ENCODE assay signal across 35 mouse cellular contexts in genomic region chr3:15157842-15158241, GRCm38 (mm10).
"Had no signal": no experiment of that assay in that cellular context is flagged by ENCODE, and none has a peak within 500 bp of the region (broad histone marks: within the 10 kb centered on the region; RNA-seq: fewer than 3 reads in every experiment).

No protein-coding gene starts in this region.

- ATAC-seq: hindbrain, embryonic 16.5 days; hindbrain, postnatal 0 days; inflammation-experienced regulatory T-cells, adult 6 months; intestine, embryonic 15.5 days had no signal

- DNase-seq: heart, adult 18-20 months; heart, adult 2 months; heart, postnatal 10 days; heart, postnatal 14 days; heart, postnatal 36 days; heart, postnatal 4 days; kidney, adult 11 months; kidney, adult 18-20 months; kidney, adult 2 months; kidney, adult 8-10 months; kidney, adult 9 months; kidney, postnatal 10 days; kidney, postnatal 14 days; kidney, postnatal 25 days; kidney, postnatal 36 days; kidney, postnatal 4 days; layer of hippocampus, adult 9-11 months; layer of hippocampus, postnatal 36 days had no signal

- H3K4me3 ChIP-seq: heart, adult 2 months; heart, embryonic 10.5 days; heart, embryonic 12.5 days; heart, embryonic 13.5 days; heart, embryonic 15.5 days; hindbrain, embryonic 10.5 days; hindbrain, embryonic 12.5 days; hindbrain, embryonic 13.5 days; hindbrain, embryonic 15.5 days; intestine, embryonic 15.5 days; kidney, embryonic 15.5 days; layer of hippocampus, adult 2 months had no signal

- H3K4me1 ChIP-seq: heart, embryonic 15.5 days; hindbrain, embryonic 10.5 days; hindbrain, embryonic 12.5 days; hindbrain, embryonic 13.5 days; hindbrain, embryonic 15.5 days; intestine, embryonic 15.5 days; kidney, embryonic 15.5 days had no signal

- H3K4me2 ChIP-seq: heart, embryonic 11.5 days; heart, embryonic 12.5 days; heart, embryonic 13.5 days; heart, embryonic 15.5 days; hindbrain, embryonic 12.5 days; hindbrain, embryonic 13.5 days; hindbrain, embryonic 14.5 days; hindbrain, embryonic 15.5 days; intestine, embryonic 15.5 days; kidney, embryonic 15.5 days had no signal

- H3K9me3 ChIP-seq: heart, embryonic 10.5 days; heart, embryonic 12.5 days; heart, embryonic 13.5 days; heart, embryonic 15.5 days; hindbrain, embryonic 10.5 days; hindbrain, embryonic 12.5 days; hindbrain, embryonic 13.5 days; hindbrain, embryonic 15.5 days; intestine, embryonic 15.5 days; kidney, embryonic 15.5 days had no signal

- H3K9ac ChIP-seq: heart, embryonic 12.5 days; heart, embryonic 13.5 days; heart, embryonic 15.5 days; hindbrain, embryonic 12.5 days; hindbrain, embryonic 13.5 days; hindbrain, embryonic 14.5 days; hindbrain, embryonic 15.5 days; intestine, embryonic 15.5 days; kidney, embryonic 15.5 days had no signal

- H3K27me3 ChIP-seq: heart, embryonic 12.5 days; heart, embryonic 13.5 days; heart, embryonic 15.5 days; hindbrain, embryonic 12.5 days; hindbrain, embryonic 13.5 days; hindbrain, embryonic 15.5 days; intestine, embryonic 15.5 days; kidney, embryonic 15.5 days had no signal

- H3K27ac ChIP-seq: heart, adult 2 months; heart, embryonic 10.5 days; heart, embryonic 13.5 days; heart, embryonic 15.5 days; hindbrain, embryonic 10.5 days; hindbrain, embryonic 12.5 days; hindbrain, embryonic 13.5 days; hindbrain, embryonic 14.5 days; hindbrain, embryonic 15.5 days; hindbrain, postnatal 0 days; intestine, embryonic 15.5 days; kidney, embryonic 15.5 days; kidney, postnatal 0 days; layer of hippocampus, adult 2 months had no signal

- H3K36me3 ChIP-seq: heart, embryonic 10.5 days; heart, embryonic 12.5 days; heart, embryonic 13.5 days; heart, embryonic 15.5 days; hindbrain, embryonic 10.5 days; hindbrain, embryonic 12.5 days; hindbrain, embryonic 13.5 days; hindbrain, embryonic 15.5 days; intestine, embryonic 15.5 days; kidney, embryonic 15.5 days had no signal
